Mouse (Mus musculus): Measurements from ENCODE around the gene Gria1.

- no peak for TF ChIP-seq CTCF (IDR thresholded peaks at IDR 0.05; ENCODE audit: control insufficient read depth, insufficient read depth, low read length)
- TF ChIP-seq POLR2A (IDR thresholded peaks at IDR 0.05; ENCODE audit: borderline replicate concordance, control insufficient read depth, low read depth, low read length), result no peak
These were observed 225.2 kb downstream of the Gria1 start for GRCm38 (mm10) chr11:57236431-57236830.

All from bone marrow, adult 2 months (tissue).